ENCODE assay signal across 20 mouse cellular contexts in the genomic region with DNA sequence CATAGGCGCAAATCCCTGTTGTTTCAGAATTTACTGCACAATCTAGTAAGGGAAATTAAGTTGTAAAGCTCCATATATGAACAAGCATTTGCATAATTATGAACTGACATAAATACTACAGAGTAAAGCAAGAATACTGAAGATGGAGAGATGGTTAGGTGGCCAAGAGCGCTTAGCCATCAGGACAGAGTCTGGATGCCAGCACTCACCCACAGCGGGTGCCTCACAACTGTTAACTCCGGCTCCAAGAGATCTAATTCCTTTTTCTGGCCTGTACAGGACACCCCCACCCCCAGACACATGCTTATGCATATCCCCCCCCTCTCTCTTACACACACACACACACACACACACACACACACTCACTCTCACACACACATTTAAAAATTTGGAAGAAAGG. TPM values are rescaled to one million over a fixed set of nuclear protein-coding genes. Genes with fewer than 3 reads are reported as not detected.
DNase-seq lines count a peak whose midpoint lies in the region; ATAC-seq and TF ChIP-seq lines count a peak whose summit lies in the region.
"Had no signal": no experiment of that assay in that cellular context is flagged by ENCODE, and none has a peak within 500 bp of the region (broad histone marks: within the 10 kb centered on the region; RNA-seq: fewer than 3 reads in every experiment).

No protein-coding gene starts in this region.

- H3K4me2 ChIP-seq in heart, embryonic 14.5 days (ENCODE audit: low read length) = peak overlapping the region; percentile 41
- no peak overlapping the region for H3K4me2 ChIP-seq in kidney, embryonic 14.5 days (replicated peaks; ENCODE audit: low read depth, low read length)
- H3K4me2 ChIP-seq in CH12.LX (ENCODE audit: insufficient read depth, low read depth, poor library complexity, severe bottlenecking) = peak overlapping the region; percentile 24; the same call in 1 of the 2 replicates
- H3K4me2 ChIP-seq: embryonic facial prominence, embryonic 12.5 days; forebrain, embryonic 15.5 days; hindbrain, embryonic 12.5 days had no signal

- peaks cover 21% of the 10 kb centered on the region for H3K36me3 ChIP-seq in heart, embryonic 14.5 days (ENCODE audit: control insufficient read depth, insufficient read depth, low read length)
- peaks cover 31% of the 10 kb centered on the region for H3K36me3 ChIP-seq in heart, embryonic 10.5 days
- H3K36me3 ChIP-seq in kidney, embryonic 14.5 days (ENCODE audit: control insufficient read depth, insufficient read depth, low read length) = peaks cover 23% of the 10 kb centered on the region
- H3K36me3 ChIP-seq in kidney, adult 2 months (ENCODE audit: control insufficient read depth, insufficient read depth, low read length) = peaks cover 3% of the 10 kb centered on the region; the same call in 1 of the 2 replicates
- H3K36me3 ChIP-seq in CH12.LX (replicated peaks in 1 of 2; ENCODE audit: control insufficient read depth in 1 of 2, insufficient read depth in 1 of 2, low read length in 1 of 2) = peaks cover 11 to 59% of the 10 kb centered on the region in 2 experiments

- WGBS in heart, embryonic 14.5 days = 60% methylated on average over 4 of the region's 4 CpGs
- WGBS in heart, embryonic 10.5 days = 88% methylated on average over 4 of the region's 4 CpGs
- 83% methylated on average over 4 of the region's 4 CpGs for WGBS in kidney, embryonic 14.5 days
- WGBS in kidney, adult 2 months = 60% methylated on average over 4 of the region's 4 CpGs

- DNase-seq in frontal cortex, postnatal 10 days (ENCODE audit: low spot score in 2 of 2) = no peak
- no peak for DNase-seq in heart, embryonic 10.5 days (ENCODE audit: low spot score)
- DNase-seq in kidney, adult 2 months = no peak
- DNase-seq in CH12.LX (ENCODE audit: extremely low read depth) = no peak
- DNase-seq in gastrocnemius, adult 18-20 months (ENCODE audit: low spot score) = no peak
- DNase-seq: adrenal gland, adult 8-10 months; adrenal gland, postnatal 36 days; cerebellum, adult 9-10 months; gastrocnemius, adult 2 months; gastrocnemius, postnatal 25 days had no signal

- peak overlapping the region; percentile 21; the same call in 1 of the 2 replicates for H3K9ac ChIP-seq in heart, embryonic 14.5 days (ENCODE audit: low read length)
- no peak overlapping the region for H3K9ac ChIP-seq in kidney, embryonic 14.5 days (ENCODE audit: low read depth, low read length)
- no peak overlapping the region for H3K9ac ChIP-seq in CH12.LX (ENCODE audit: insufficient read depth, low read depth)
- H3K9ac ChIP-seq: embryonic facial prominence, embryonic 12.5 days; forebrain, embryonic 15.5 days; hindbrain, embryonic 12.5 days had no signal

- no peak overlapping the region for H3K4me3 ChIP-seq in heart, embryonic 14.5 days (ENCODE audit: control insufficient read depth in 1 of 2, insufficient read depth in 1 of 2, low read depth in 1 of 2, low read length in 2 of 2)
- H3K4me3 ChIP-seq in heart, embryonic 10.5 days = no peak overlapping the region
- H3K4me3 ChIP-seq in kidney, embryonic 14.5 days (ENCODE audit: low read length) = no peak overlapping the region
- H3K4me3 ChIP-seq in kidney, adult 2 months (ENCODE audit: insufficient read depth, low read depth, low read length) = no peak overlapping the region
- no peak overlapping the region for H3K4me3 ChIP-seq in CH12.LX (replicated peaks in 1 of 3; ENCODE audit: low read depth in 2 of 3, low read length in 2 of 3, poor library complexity in 1 of 3)
- H3K4me3 ChIP-seq: embryonic facial prominence, embryonic 12.5 days; forebrain, embryonic 15.5 days; gastrocnemius, adult 2 months; hindbrain, embryonic 12.5 days had no signal

- TF ChIP-seq EP300 in CH12.LX (IDR thresholded peaks at IDR 0.05; ENCODE audit: low read length) = no peak

- no peak for TF ChIP-seq CTCF in kidney, adult 2 months (conservative IDR thresholded peaks at IDR 0.05; ENCODE audit: insufficient read depth, insufficient read length, low read depth, low read length)
- no peak for TF ChIP-seq CTCF in CH12.LX (conservative IDR thresholded peaks at IDR 0.05 in 1 of 2, IDR thresholded peaks at IDR 0.05 in 1 of 2; ENCODE audit: low read depth in 2 of 2, low read length in 2 of 2)

- H3K4me1 ChIP-seq in heart, embryonic 14.5 days (ENCODE audit: control insufficient read depth in 2 of 2, insufficient read depth in 2 of 2, low read length in 2 of 2) = peaks cover 15 to 31% of the 10 kb centered on the region in 2 experiments
- peaks cover 32% of the 10 kb centered on the region for H3K4me1 ChIP-seq in heart, embryonic 10.5 days
- peaks cover 20% of the 10 kb centered on the region for H3K4me1 ChIP-seq in kidney, embryonic 14.5 days (ENCODE audit: control insufficient read depth, insufficient read depth, low read length)
- H3K4me1 ChIP-seq in kidney, adult 2 months (ENCODE audit: control insufficient read depth, insufficient read depth, low read length) = peaks cover 25% of the 10 kb centered on the region
- H3K4me1 ChIP-seq in CH12.LX (ENCODE audit: control insufficient read depth in 1 of 2, insufficient read depth in 2 of 2) = peaks cover 13 to 48% of the 10 kb centered on the region in 2 experiments

- peak; percentile 73 for ATAC-seq in frontal cortex, adult (ENCODE audit: low TSS enrichment)
- ATAC-seq in heart, embryonic 14.5 days (ENCODE audit: insufficient number of reproducible peaks, insufficient read depth, low FRiP score, low read depth) = no peak
- ATAC-seq in kidney, embryonic 14.5 days (ENCODE audit: low FRiP score, low TSS enrichment) = no peak
- ATAC-seq: forebrain, embryonic 15.5 days; hindbrain, embryonic 16.5 days; inflammation-experienced regulatory T-cells, adult 6 months; intestine, postnatal 0 days had no signal

- no peak for TF ChIP-seq RAD21 in CH12.LX (IDR thresholded peaks at IDR 0.05; ENCODE audit: low read depth, low read length)

- H3K9me3 ChIP-seq in heart, embryonic 14.5 days (ENCODE audit: control insufficient read depth, low read length) = no peaks in the 10 kb centered on the region
- H3K9me3 ChIP-seq in heart, embryonic 10.5 days = no peaks in the 10 kb centered on the region
- no peaks in the 10 kb centered on the region for H3K9me3 ChIP-seq in kidney, embryonic 14.5 days (ENCODE audit: control insufficient read depth, low read length)
- no peaks in the 10 kb centered on the region for H3K9me3 ChIP-seq in CH12.LX (replicated peaks; ENCODE audit: low read length)
- H3K9me3 ChIP-seq: embryonic facial prominence, embryonic 12.5 days; forebrain, embryonic 15.5 days; G1E; hindbrain, embryonic 12.5 days had no signal

- dilution Hi-C loops in CH12.LX (cut with MboI; ENCODE audit: extremely low pct_ligation_motif_present, extremely low pct_unique_long_range_greater_than_20kb, low sequenced_read_pairs) = no loop called here

- peaks cover 88% of the 10 kb centered on the region for H3K79me2 ChIP-seq in CH12.LX (replicated peaks; ENCODE audit: control insufficient read depth, extremely low read depth, insufficient read depth, poor library complexity, severe bottlenecking)

- no peaks in the 10 kb centered on the region for H3K27me3 ChIP-seq in heart, embryonic 14.5 days (ENCODE audit: control insufficient read depth, insufficient read depth, low read length)
- H3K27me3 ChIP-seq in heart, embryonic 10.5 days (ENCODE audit: insufficient read depth, poor library complexity, severe bottlenecking) = no peaks in the 10 kb centered on the region
- H3K27me3 ChIP-seq in kidney, embryonic 14.5 days (ENCODE audit: control insufficient read depth, insufficient read depth, low read length) = no peaks in the 10 kb centered on the region
- H3K27me3 ChIP-seq in kidney, adult 2 months (replicated peaks; ENCODE audit: control insufficient read depth, insufficient read depth, low read length) = no peaks in the 10 kb centered on the region
- H3K27me3 ChIP-seq in CH12.LX (replicated peaks) = no peaks in the 10 kb centered on the region
- H3K27me3 ChIP-seq: embryonic facial prominence, embryonic 12.5 days; forebrain, embryonic 15.5 days; hindbrain, embryonic 12.5 days had no signal

- in situ Hi-C loops in CH12.LX (cut with MboI; ENCODE audit: low pct_ligation_motif_present, low pct_unique_long_range_greater_than_20kb, low sequenced_read_pairs) = no loop called here

- H3K27ac ChIP-seq in heart, embryonic 14.5 days (replicated peaks in 1 of 2; ENCODE audit: control insufficient read depth in 1 of 2, insufficient read depth in 1 of 2, low read depth in 2 of 2, low read length in 2 of 2) = no peak overlapping the region; a peak in 1 of 4 replicates
- H3K27ac ChIP-seq in heart, embryonic 10.5 days = no peak overlapping the region
- peak overlapping the region; percentile 60 for H3K27ac ChIP-seq in kidney, embryonic 14.5 days (ENCODE audit: low read depth, low read length)
- H3K27ac ChIP-seq in kidney, adult 2 months (ENCODE audit: insufficient read depth, low read depth, low read length) = no peak overlapping the region
- H3K27ac ChIP-seq in CH12.LX (ENCODE audit: insufficient read depth, low read depth) = no peak overlapping the region
- H3K27ac ChIP-seq: embryonic facial prominence, embryonic 12.5 days; forebrain, embryonic 15.5 days; gastrocnemius, adult 2 months; hindbrain, embryonic 12.5 days had no signal

- TF ChIP-seq POLR2A in kidney, adult 2 months (IDR thresholded peaks at IDR 0.05; ENCODE audit: low read depth, low read length) = no peak
- TF ChIP-seq POLR2A in CH12.LX (IDR thresholded peaks at IDR 0.05; ENCODE audit: low read depth, low read length) = no peak

TF ChIP-seq in CH12.LX, 34 proteins besides CTCF, POLR2A, EP300 and RAD21:
- TF ChIP-seq USF1 (IDR thresholded peaks at IDR 0.05; ENCODE audit: low read depth, low read length) (no peak), MAFK (IDR thresholded peaks at IDR 0.05; ENCODE audit: insufficient replicate concordance, low read length) (no peak), ZNF384 (IDR thresholded peaks at IDR 0.05; ENCODE audit: low read depth, low read length) (no peak), E2F4 (IDR thresholded peaks at IDR 0.05; ENCODE audit: insufficient replicate concordance, low read depth, low read length) (no peak), MYC (IDR thresholded peaks at IDR 0.05; ENCODE audit: low read depth, low read length) (no peak)
TF ChIP-seq in CH12.LX: peak in this region for 0.

RNA-seq across cellular contexts. Expression of a gene that starts 9.2 kb away (rescaled TPM):
- polyA plus RNA-seq in heart, embryonic 14.5 days (2014; fragmentation: Nextera tagmentation; extraction: Ambion mirVana) = 58.7 and 63.2 TPM in 2 replicates
- polyA plus RNA-seq in heart, embryonic 10.5 days (2016; fragmentation: Nextera tagmentation; extraction: Ambion mirVana) = 66.9 and 72.8 TPM in 2 replicates
- 36.9 and 89.9 TPM in 2 replicates for polyA plus RNA-seq in kidney, embryonic 14.5 days (2014; fragmentation: Nextera tagmentation; extraction: Ambion mirVana)
- polyA plus RNA-seq in kidney, adult 2 months (2012; rRNA removed) = 25.7 and 27.1 TPM in 2 replicates
- total RNA-seq in CH12.LX (2012; rRNA removed) (71.2 and 76.1 TPM in 2 replicates), CH12.LX (2014; rRNA removed) (93.2 and 97.5 TPM in 2 replicates)
- 109 and 126 TPM in 2 replicates for polyA plus RNA-seq in CH12.LX (2012; ENCODE audit: insufficient read length, low read depth)
- total RNA-seq in gastrocnemius, adult 18-20 months (2021) = 10 to 100 TPM; 13.0 to 20.7 TPM
